Mouse (Mus musculus): ENCODE results near the gene Rab4b. TPM values are rescaled to one million over a fixed set of nuclear protein-coding genes. Genes with fewer than 3 reads are reported as not detected.

The Rab4b gene
- polyA plus RNA-seq, 1 experiment, result 55.9 TPM

- WGBS, result 55% methylated on average over 6 of the region's 6 CpGs
- Histone ChIP-seq H3K36me3 (ENCODE audit: control insufficient read depth, insufficient read depth, low read length) (no peaks in the 10 kb centered on the region), H3K27ac (ENCODE audit: insufficient read depth, low read depth, low read length) (no peak overlapping the region), H3K4me1 (ENCODE audit: control insufficient read depth, insufficient read depth, low read length) (peaks cover 15% of the 10 kb centered on the region), H3K27me3 (replicated peaks; ENCODE audit: control insufficient read depth, insufficient read depth, low read length) (no peaks in the 10 kb centered on the region), H3K4me3 (ENCODE audit: insufficient read depth, low read depth, low read length) (no peak overlapping the region)
- no peak for DNase-seq
- TF ChIP-seq CTCF (conservative IDR thresholded peaks at IDR 0.05; ENCODE audit: insufficient read depth, insufficient read length, low read depth, low read length) (no peak), POLR2A (IDR thresholded peaks at IDR 0.05; ENCODE audit: low read depth, low read length) (no peak)
Measured at GRCm38 (mm10) chr7:27221939-27222338, 43.2 kb upstream of the Rab4b start.

GRCm38 (mm10) chr7:27219937-27220336, 41.2 kb upstream of the Rab4b start:
- Histone ChIP-seq H3K27ac (ENCODE audit: insufficient read depth, low read depth, low read length) (no peak overlapping the region), H3K4me1 (ENCODE audit: control insufficient read depth, insufficient read depth, low read length) (peaks cover 3% of the 10 kb centered on the region; the same call in 1 of the 2 replicates), H3K36me3 (ENCODE audit: control insufficient read depth, insufficient read depth, low read length) (no peaks in the 10 kb centered on the region), H3K4me3 (ENCODE audit: insufficient read depth, low read depth, low read length) (no peak overlapping the region), H3K27me3 (replicated peaks; ENCODE audit: control insufficient read depth, insufficient read depth, low read length) (no peaks in the 10 kb centered on the region)
- TF ChIP-seq POLR2A (IDR thresholded peaks at IDR 0.05; ENCODE audit: low read depth, low read length) (no peak), CTCF (conservative IDR thresholded peaks at IDR 0.05; ENCODE audit: insufficient read depth, insufficient read length, low read depth, low read length) (no peak)
- DNase-seq, result peak; percentile 47
- 57% methylated on average over 11 of the region's 11 CpGs for WGBS

GRCm38 (mm10) chr7:27218586-27218985, 39.9 kb upstream of the Rab4b start:
- no peak for TF ChIP-seq POLR2A (IDR thresholded peaks at IDR 0.05; ENCODE audit: low read depth, low read length)
- TF ChIP-seq CTCF (conservative IDR thresholded peaks at IDR 0.05; ENCODE audit: insufficient read depth, insufficient read length, low read depth, low read length), result no peak
- Histone ChIP-seq H3K27me3 (replicated peaks; ENCODE audit: control insufficient read depth, insufficient read depth, low read length) (no peaks in the 10 kb centered on the region), H3K4me1 (ENCODE audit: control insufficient read depth, insufficient read depth, low read length) (no peaks in the 10 kb centered on the region), H3K36me3 (ENCODE audit: control insufficient read depth, insufficient read depth, low read length) (no peaks in the 10 kb centered on the region), H3K27ac (ENCODE audit: insufficient read depth, low read depth, low read length) (no peak overlapping the region), H3K4me3 (ENCODE audit: insufficient read depth, low read depth, low read length) (no peak overlapping the region)
- no peak for DNase-seq
- 74% methylated on average over 7 of the region's 7 CpGs for WGBS

- no peak overlapping the region for H3K27ac ChIP-seq (ENCODE audit: insufficient read depth, low read depth, low read length)
- no peaks in the 10 kb centered on the region for H3K27me3 ChIP-seq (replicated peaks; ENCODE audit: control insufficient read depth, insufficient read depth, low read length)
- TF ChIP-seq POLR2A (IDR thresholded peaks at IDR 0.05; ENCODE audit: low read depth, low read length), result no peak
- no peak for TF ChIP-seq CTCF (conservative IDR thresholded peaks at IDR 0.05; ENCODE audit: insufficient read depth, insufficient read length, low read depth, low read length)
- no peak overlapping the region for H3K4me3 ChIP-seq (ENCODE audit: insufficient read depth, low read depth, low read length)
- H3K36me3 ChIP-seq (ENCODE audit: control insufficient read depth, insufficient read depth, low read length), result no peaks in the 10 kb centered on the region; the same call in 1 of the 2 replicates
- no peak for DNase-seq
- WGBS, result 82% methylated on average over 2 of the region's 2 CpGs
- no peaks in the 10 kb centered on the region for H3K4me1 ChIP-seq (ENCODE audit: control insufficient read depth, insufficient read depth, low read length)
Measured at GRCm38 (mm10) chr7:27212626-27213025, 33.9 kb upstream of the Rab4b start.

GRCm38 (mm10) chr7:27203730-27204449, 25.2 kb upstream of the Rab4b start:
- Histone ChIP-seq H3K27me3 (replicated peaks; ENCODE audit: control insufficient read depth, insufficient read depth, low read length) (no peaks in the 10 kb centered on the region), H3K4me3 (ENCODE audit: insufficient read depth, low read depth, low read length) (no peak overlapping the region), H3K27ac (ENCODE audit: insufficient read depth, low read depth, low read length) (peak overlapping the region; percentile 24; the same call in 1 of the 2 replicates), H3K36me3 (ENCODE audit: control insufficient read depth, insufficient read depth, low read length) (no peaks in the 10 kb centered on the region), H3K4me1 (ENCODE audit: control insufficient read depth, insufficient read depth, low read length) (peaks cover 3% of the 10 kb centered on the region; the same call in 1 of the 2 replicates)
- no peak for TF ChIP-seq POLR2A (IDR thresholded peaks at IDR 0.05; ENCODE audit: low read depth, low read length)
- TF ChIP-seq CTCF (conservative IDR thresholded peaks at IDR 0.05; ENCODE audit: insufficient read depth, insufficient read length, low read depth, low read length), result no peak
- WGBS, result 70% methylated on average over 8 of the region's 8 CpGs
- DNase-seq, result peak; percentile 59

GRCm38 (mm10) chr7:27198779-27199178, 20.1 kb upstream of the Rab4b start:
- Histone ChIP-seq H3K36me3 (ENCODE audit: control insufficient read depth, insufficient read depth, low read length) (no peaks in the 10 kb centered on the region), H3K27me3 (replicated peaks; ENCODE audit: control insufficient read depth, insufficient read depth, low read length) (no peaks in the 10 kb centered on the region), H3K4me3 (ENCODE audit: insufficient read depth, low read depth, low read length) (no peak overlapping the region), H3K4me1 (ENCODE audit: control insufficient read depth, insufficient read depth, low read length) (peaks cover 5% of the 10 kb centered on the region; the same call in 1 of the 2 replicates), H3K27ac (ENCODE audit: insufficient read depth, low read depth, low read length) (no peak overlapping the region)
- TF ChIP-seq POLR2A (IDR thresholded peaks at IDR 0.05; ENCODE audit: low read depth, low read length), result no peak
- no peak for TF ChIP-seq CTCF (conservative IDR thresholded peaks at IDR 0.05; ENCODE audit: insufficient read depth, insufficient read length, low read depth, low read length)
- 94% methylated on average over 8 of the region's 8 CpGs for WGBS
- no peak for DNase-seq

- no peak overlapping the region for H3K4me3 ChIP-seq (ENCODE audit: insufficient read depth, low read depth, low read length)
- no peaks in the 10 kb centered on the region for H3K27me3 ChIP-seq (replicated peaks; ENCODE audit: control insufficient read depth, insufficient read depth, low read length)
- H3K36me3 ChIP-seq (ENCODE audit: control insufficient read depth, insufficient read depth, low read length), result no peaks in the 10 kb centered on the region
- no peak for DNase-seq
- TF ChIP-seq POLR2A (IDR thresholded peaks at IDR 0.05; ENCODE audit: low read depth, low read length) (no peak), CTCF (conservative IDR thresholded peaks at IDR 0.05; ENCODE audit: insufficient read depth, insufficient read length, low read depth, low read length) (no peak)
- peaks cover 4% of the 10 kb centered on the region; the same call in 1 of the 2 replicates for H3K4me1 ChIP-seq (ENCODE audit: control insufficient read depth, insufficient read depth, low read length)
- no peak overlapping the region for H3K27ac ChIP-seq (ENCODE audit: insufficient read depth, low read depth, low read length)
Measured at GRCm38 (mm10) chr7:27198355-27198754, 19.7 kb upstream of the Rab4b start.
